Mouse (Mus musculus): Measurements from ENCODE around the gene Rps11.
A peak's percentile ranks its signal among the peaks of the same experiment; 100 is the strongest.

DNA sequence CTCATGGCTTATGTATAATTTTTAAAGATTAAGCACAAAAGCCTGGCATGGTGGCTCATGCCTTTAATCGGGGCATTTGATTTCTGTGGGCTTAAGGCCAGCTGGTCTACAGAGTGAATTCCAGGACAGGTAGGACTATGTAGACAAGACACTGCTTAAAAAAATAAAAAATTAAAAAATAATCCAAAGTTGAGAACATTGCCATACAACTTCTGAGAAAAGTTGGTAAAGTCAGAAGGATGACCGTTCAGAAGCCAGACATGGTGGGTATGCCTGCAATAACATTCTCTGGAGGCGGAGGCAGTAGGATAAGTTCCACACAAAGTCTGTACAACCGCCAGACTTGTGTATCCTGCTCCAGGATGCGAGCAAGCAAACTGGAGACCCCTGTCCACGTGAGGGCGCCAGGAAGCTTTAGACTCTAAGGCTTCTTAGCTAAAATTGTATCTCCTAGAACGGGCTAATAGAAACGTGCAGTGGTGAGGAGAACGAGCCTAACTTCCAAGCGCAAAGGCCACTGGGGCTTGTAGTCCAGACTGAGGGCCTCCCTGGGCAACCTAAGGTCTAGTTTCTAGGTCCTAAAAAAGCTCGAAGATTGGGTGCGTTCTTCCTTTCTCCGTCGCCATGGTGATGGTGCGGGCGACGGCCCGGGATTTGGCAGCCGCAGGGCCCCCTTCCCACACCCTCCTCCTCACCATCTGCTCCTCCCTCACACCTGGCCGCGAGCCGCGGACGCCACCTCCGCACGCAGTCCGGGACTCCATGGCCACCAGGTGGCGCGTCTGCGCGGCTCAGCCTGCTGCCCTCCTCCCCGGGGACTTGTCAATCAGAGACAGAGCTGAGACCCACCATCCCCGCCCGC lies 37.6 kb upstream of the Rps11 start:
- TF ChIP-seq POLR2A (IDR thresholded peaks at IDR 0.05; ENCODE audit: borderline replicate concordance, extremely low read depth, low read depth, low read length) = no peak
- peak; percentile 69 for TF ChIP-seq CTCF (IDR thresholded peaks at IDR 0.05; ENCODE audit: insufficient read depth, low read length)
